Mouse (Mus musculus) T-helper 17 cell (primary cell): Measurements from ENCODE around the gene Prss54.

Source experiments
- in situ Hi-C, 2 experiments: fragments of 300-600 bp; cut with MboI, MseI; formaldehyde crosslinking; loops; 1 replicate in 1 of 2; 2 replicates in 1 of 2; pipeline ENCODE4 v1.15.1; 2025; ENCODE audit warnings: high pct_unique_total_duplicates in 2 of 2

Prss54 gene

DNA sequence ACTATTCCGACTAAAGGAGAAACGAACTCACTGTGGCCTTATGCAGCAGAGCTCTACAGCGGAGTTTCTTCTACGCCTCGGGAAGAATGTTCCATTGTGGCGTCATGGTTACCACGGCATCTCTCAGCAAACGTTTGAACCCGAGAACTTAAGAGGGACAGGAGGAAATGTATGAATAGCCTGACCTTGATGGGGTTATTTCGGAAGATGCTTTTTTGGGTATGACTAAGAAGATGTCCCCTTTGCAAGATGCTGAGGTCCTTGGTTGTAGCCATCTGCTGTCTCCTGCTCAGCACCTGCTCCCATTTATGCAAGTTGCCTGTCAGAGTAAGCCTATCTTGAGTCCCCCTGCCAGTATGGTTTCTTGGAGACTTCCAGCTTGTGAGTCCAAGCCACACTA lies at the start of gene Prss54:
Prss54 (minus strand) TSS at position 101 of the 400 bp plus-strand sequence.
- in situ Hi-C loops = no loop called here

DNA sequence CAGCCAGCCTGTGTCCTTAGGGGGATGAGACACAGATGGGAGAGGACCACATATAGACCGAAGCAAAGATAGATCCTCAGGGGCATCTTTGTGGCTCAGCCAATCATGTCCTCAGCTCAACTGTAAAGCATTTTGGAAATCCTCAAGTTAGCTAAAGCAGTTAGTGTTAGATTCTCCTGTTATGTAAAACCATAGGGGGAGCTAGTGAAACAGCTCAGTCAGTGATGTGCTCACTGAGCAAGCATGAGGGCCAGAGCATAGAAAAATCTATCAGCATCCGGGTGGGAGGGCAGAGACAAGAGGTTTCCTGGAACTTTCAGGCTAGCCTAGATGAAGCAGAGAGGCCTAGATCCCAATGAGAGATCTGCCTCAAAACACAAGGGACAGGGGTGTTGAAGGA lies 48.7 kb upstream of the Prss54 start:
- in situ Hi-C loops = loop anchor here in 1 of 2 experiments (10.0 kb wide), 1 partner anchor 60 kb away; no protein-coding TSS in a partner anchor

DNA sequence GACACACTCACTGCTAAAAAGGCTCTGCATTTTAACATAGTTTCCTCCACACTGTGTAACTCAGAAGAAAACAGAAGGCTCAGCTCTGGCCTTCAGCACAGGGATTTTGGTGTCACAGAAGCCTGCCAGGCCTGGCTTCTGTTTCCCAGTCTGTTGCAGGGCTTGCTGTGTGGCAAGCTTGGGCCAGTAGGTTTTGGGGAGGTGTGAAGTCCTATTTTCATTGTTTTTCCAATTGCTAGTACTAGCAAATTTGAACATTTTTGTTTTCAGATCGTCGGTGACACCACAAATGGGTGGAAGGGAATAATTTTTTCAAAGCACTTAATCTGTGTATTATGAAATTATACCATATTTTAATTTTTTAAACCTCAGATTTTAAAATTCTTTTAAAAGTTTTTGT lies 43.9 kb upstream of the Prss54 start:
- in situ Hi-C loops = loop anchor here in 1 of 2 experiments (10.0 kb wide), 1 partner anchor 65 kb away; no protein-coding TSS in a partner anchor

DNA sequence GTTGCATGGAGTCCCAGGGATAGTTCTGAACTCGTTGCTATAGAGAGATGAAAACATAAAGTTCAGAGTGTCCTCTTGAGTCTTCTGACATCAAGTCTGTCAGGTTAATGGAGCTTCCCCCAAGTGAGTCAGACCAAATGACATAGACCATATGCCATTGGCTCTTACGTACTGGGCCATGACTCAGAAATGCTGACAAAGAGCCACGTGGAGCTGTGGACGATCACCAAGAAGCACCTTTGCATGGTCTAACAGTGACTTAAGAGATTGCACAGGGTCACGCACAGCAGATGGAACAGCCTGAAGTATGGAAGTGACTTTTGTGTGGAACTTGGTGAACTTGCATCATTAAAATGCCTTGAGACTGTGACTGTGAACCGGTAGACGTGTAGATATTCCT lies 40.2 kb upstream of the Prss54 start:
- in situ Hi-C loops = no loop called here

DNA sequence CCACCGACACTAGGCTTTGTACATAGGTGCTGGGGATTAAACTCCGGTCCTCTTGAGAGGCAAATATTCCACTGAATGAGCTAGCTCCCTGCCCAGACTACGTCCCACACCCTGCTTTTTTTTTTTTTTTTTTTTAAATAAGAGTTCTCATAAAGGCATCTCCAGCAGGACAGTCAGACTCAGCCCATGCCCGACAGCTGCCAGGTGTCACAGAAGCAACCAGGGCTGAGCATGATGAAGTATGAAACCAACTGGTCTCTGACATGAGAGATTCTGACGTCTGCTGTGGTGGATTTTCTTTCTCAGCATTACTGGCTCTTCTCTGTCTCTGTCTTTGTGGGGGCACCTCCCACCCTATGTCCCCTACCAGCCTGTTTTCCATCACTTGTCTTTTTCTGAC lies 35.6 kb upstream of the Prss54 start:
- in situ Hi-C loops = no loop called here

DNA sequence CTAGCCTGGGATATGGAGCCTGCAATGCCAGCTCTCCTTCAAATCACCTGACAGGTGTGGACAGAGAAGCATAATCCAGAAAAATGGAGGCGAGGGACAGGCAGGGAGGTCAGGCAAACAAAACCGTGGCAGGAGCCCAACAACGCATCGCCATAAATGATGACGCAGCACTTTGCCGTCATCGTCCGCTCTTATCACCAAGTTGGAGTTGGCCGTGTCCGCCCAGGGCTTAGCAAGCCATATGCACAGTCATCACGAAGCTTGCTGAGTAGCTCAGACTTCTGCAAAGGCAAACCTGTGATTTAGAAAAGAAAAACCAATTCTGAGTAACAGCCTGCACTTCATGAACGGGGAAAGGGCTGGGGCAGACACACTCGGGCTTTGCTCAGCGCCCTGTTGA lies 34.6 kb upstream of the Prss54 start:
- in situ Hi-C loops = no loop called here

DNA sequence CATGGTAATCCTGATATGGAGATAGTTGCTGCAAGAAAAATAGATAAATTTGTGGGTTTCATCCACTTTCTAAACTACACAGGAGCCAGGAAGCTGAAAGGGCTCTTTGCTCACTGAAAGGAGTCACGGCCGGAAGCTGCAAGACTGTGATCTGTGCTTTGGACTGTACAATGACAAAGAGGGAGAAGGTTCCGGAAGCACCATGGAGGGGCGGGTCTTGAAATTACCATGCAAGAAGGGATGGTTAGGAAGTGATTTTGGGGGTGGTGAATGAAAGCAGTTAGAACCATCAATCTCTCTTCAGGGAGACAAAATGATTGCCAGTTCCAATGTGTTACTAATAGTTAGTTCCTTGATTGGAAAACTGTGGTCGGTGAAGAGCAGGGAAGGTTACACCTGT lies 33.3 kb upstream of the Prss54 start:
- in situ Hi-C loops = loop anchor here in 1 of 2 experiments (10.0 kb wide), 1 partner anchor 215 kb away; the partner anchor contains the start of gene Sap18b

DNA sequence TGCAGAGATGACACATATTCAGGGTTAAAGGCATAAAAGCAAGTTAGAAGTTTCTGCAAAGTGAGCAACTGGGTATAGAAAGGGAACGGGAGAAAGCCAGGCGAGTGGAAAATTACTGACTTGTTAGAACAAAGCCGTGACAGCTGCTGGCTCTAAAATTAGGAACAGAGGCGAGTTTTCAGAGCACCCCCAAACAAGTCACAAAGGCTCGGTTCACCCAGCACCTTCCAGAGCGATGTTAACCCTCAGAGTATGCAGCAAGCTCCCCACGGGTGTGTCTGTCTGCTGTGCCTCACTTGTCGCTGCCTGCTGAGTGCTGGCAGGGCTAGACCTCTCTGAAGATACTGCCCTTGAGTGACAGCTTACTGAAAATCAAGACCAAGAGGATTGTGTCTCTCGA lies 31.1 kb upstream of the Prss54 start:
- in situ Hi-C loops = loop anchor here in 1 of 2 experiments (10.0 kb wide), 1 partner anchor 218 kb away; the partner anchor contains the start of gene Sap18b

DNA sequence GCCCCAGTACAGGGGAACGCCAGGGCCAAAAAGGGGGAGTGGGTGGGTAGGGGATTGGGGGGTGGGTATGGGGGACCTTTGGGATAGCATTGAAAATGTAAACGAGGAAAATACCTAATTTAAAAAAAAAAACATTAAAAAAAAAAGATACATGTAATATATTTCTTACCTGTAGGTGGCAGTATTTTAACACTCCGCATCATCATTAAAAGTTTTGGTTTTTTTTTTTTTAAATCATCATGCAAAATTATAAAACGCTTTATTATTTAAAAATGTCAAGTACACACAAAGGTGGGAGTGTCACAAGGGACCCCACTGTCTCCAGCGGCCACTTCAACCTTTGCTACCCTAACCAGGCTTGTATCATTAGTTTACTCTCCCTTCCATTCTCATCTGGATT lies 30.4 kb upstream of the Prss54 start:
- in situ Hi-C loops = loop anchor here in 1 of 2 experiments (10.0 kb wide), 1 partner anchor 218 kb away; the partner anchor contains the start of gene Sap18b

DNA sequence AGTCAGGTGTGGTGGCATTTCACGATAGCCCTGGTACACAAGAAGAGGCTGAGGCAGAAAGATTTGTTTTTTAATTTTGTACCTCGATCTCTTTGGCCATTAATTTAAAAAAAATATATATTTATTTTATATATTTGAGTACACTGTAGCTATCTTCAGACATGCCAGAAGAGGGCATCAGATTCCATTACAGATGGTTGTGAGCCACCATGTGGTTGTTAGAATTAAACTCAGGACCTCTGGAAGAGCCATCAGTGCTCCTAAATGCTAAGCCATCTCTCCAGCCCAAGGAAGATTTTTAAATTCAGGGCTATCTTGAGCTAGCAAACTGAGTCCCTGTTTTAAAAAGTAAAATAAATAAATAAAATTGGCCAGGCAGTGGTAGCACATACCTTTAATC lies 26.0 kb upstream of the Prss54 start:
- in situ Hi-C loops = loop anchor here (5.0 to 10.0 kb wide), 2 partner anchors 95 to 223 kb away; partner anchors contain the start of gene Sap18b (in 1 of the 2)

DNA sequence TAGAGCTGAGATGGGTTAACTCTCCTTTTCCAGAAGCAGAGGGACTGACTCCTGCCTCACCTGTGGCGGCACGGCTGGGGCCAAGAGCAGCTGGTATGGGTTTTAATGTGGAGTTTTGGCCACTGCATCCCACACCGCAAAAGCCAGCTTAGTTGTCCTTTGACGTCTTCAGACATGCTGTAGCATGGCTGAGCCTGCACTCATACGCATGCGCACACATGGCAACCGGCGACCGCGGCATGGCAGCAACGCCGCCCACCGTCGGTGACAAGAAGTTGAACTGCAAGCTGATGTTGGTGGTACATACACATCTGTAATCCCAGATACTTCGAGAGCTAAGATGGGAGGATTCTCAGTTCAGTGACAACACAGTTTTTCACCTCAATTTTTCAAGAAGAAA lies 25.2 kb upstream of the Prss54 start:
- in situ Hi-C loops = loop anchor here (5.0 to 10.0 kb wide), 2 partner anchors 96 to 223 kb away; partner anchors contain the start of gene Sap18b (in 1 of the 2)

DNA sequence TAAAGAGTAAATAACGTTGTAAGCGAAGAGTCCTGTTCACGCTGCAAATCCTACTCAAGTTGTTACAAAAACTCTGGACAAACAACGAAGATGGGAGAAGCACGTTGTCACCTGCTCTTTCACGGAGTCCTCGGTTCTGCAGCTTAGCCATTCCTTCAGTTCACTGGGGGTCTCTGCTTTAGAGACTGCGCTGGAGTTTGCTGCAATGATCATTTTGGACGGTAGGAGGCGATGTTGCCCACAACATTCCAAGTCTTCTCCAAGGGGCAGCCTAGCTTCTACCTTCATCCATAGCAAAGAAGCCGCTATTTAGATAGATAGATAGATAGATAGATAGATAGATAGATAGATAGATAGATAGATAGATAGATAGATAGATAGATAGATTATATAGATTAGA lies 23.7 kb upstream of the Prss54 start:
- in situ Hi-C loops = loop anchor here (5.0 to 10.0 kb wide), 2 partner anchors 97 to 225 kb away; partner anchors contain the start of gene Sap18b (in 1 of the 2)

DNA sequence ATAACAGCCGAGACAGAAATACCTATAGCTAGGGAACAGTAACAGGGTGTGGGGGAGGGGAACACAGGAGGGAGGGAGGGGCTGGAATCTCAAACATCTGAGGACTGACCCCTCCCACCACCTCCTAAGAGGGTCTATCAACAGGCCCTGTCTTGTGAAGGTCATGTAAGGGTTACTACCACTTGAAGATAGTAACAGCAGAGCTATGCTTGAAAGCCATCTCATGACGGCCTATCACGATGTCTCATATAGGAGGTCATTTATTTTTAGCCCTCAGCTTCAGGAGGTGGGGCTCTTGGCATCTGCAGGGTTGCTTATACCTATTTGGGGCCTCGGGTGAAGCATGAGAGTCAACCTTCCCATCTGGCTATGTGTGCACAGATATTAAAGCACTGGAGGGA lies 20.7 kb upstream of the Prss54 start:
- in situ Hi-C loops = no loop called here

DNA sequence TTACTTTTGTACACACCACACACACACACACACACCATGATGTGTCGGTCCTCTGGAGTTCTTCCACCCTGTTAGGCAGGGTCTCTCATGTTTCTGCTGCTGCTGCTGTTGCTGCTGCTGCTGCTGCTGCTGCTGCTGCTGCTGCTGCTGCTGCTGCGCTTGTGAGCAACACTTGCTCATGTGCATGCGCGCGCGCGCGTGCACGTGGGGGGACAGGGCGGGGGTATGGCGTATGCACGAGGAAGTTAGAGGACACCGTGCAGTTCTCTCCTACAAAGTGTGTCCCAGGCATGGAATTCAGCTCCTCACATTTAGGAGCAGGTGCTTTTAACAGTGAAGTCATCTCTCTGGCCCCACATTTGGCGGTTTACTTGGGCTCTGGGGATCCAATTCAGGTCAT lies 19.0 kb upstream of the Prss54 start:
- in situ Hi-C loops = no loop called here

DNA sequence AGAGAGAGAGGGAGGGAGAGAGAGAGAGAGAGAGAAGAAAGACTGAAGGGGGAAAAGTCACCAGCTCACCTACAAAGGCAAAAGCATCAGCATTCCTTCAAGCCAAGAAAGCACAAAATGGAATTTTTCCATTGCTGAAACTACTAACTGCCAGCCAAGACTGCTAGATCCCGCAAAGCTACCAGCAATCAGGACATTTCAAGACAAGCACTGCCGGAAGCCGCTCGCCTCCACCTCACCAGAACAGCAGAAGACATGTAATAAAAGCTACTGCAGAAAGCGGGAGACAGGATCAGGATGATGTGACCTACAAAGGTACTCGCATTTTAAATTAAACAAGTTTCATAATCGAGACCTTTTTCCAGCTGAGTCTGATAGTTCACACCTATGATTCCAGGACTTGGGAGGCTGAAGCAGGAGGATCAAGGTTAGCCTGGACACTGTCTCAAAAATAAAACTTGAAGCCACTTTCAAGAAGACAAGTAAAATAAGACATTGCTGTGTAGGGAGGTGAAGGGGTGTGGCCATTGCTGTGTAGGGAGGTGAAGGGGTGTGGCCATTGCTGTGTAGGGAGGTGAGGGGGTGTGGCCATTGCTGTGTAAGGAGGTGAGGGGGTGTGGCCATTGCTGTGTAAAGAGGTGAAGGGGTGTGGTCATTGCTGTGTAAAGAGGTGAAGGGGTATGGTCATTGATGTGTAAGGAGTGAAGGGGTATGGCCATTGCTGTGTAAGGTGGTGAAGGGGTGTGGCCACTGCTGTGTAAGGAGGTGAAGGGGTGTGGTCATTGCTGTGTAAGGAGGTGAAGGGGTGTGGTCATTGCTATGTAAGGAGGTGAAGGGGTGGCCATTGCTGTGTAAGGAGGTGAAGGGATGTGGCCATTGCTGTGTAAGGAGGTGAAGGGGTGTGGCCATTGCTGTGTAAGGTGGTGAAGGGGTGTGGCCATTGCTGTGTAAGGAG lies 17.6 kb upstream of the Prss54 start:
- in situ Hi-C loops = loop anchor here in 1 of 2 experiments (5.0 kb wide), 1 partner anchor 101 kb away; the partner anchor contains the start of gene Csnk2a2

DNA sequence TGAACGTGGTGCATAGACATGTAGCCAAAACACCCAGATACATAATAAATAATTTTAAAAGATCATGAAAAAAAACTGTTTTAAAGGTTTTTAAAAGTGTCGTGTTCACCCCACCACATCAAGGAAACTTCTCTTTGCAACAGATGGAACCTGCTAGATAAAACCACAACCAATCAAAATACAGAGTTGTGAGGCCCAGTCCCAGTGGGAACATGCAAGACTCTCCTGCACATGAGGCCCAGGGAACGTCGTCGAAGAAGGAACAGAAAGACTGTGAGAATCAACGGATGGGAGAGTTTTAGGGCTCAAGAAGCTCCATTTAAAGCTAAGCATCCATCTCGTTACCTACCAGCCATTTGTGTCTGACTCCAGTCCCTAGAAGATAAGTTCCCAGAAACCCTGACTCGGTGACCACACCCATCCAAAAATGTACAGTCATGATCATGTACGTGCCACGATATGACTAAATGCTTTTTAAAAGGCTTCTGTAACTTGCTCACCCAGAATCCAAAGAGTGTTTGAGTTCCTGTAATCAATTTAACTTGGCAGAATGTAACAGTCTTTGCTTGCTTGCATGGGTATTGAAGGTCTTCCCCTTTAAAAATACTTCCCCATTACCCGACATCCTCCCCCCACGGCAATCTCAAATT lies 16.1 kb upstream of the Prss54 start:
- in situ Hi-C loops = loop anchor here in 1 of 2 experiments (5.0 kb wide), 1 partner anchor 100 kb away; the partner anchor contains the start of gene Csnk2a2

DNA sequence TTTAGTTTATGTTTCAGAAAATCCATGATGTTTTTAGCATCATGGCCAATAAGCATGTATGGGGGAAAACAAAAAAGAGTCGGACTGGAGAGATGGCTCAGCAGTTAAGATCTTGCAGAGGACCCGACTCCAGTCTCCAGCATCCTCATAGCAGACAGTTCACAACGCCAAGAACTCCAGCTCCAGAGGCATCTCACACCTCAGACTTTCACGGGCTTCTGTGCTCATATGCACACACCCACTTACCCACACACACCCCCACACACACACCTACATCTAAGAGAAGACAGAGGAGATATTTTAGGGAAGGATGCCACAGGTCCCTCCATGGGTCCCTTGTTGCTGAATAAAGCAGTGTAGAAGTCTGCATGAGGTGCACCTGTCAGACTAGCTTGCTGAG lies 14.4 kb upstream of the Prss54 start:
- in situ Hi-C loops = loop anchor here in 1 of 2 experiments (5.0 kb wide), 1 partner anchor 98 kb away; the partner anchor contains the start of gene Csnk2a2

DNA sequence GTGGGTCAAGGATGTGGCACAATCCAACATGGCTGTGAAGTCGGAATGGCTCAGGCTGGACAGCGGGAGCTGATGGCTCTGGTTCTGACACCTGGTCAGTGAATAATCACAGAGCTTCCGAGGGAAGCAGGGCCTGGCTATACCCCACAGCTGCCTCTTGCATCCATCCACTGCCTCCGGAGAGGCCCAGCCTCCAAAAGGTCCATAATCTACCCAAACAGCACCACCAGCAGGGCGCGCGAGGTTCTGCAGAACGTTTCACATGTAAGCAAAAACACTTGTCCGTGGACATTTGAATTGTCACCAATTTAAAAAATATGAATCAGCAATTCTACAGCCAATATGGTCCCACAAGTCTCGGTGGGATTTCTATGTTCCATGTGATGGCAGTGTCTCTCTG lies 13.1 kb upstream of the Prss54 start:
- in situ Hi-C loops = no loop called here

DNA sequence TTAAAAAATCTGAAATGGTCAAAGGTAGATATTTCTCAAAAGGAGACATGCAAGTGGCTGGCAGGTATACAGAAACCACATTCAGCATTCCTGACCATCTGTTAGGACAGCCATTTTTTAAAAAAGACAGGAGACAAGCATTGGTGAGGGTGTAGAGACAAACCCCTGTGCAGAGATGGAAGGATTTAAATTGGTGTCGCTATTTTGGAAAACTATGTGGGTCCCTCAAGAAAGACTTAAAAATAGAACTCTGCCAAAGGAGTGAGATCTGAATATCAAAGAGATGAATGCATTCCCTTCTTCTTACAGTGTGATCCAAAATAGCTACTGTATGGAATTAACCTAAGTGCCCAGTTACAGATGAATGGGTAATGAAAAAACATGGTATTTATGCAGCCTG lies 11.2 kb upstream of the Prss54 start:
- in situ Hi-C loops = no loop called here

DNA sequence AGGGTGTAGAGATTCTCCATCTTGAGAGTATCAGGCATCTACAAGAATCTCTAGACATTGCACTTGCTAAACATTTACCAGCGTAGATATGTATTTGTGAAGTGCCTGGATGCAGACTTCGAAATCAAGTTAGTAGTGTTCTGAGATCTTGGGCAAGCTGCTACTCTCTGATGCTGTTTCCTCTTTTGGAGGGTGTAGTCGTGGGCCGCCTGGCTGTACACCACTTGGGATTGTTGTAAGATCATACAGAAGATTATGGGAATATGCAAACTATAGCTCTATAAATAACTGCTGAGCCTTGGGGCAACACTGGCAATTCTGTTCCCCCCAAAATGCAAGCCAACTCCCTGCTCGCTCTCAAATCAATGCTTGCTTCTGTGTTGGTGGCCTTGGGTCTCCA lies 3.0 kb downstream of the Prss54 start:
- in situ Hi-C loops = no loop called here

DNA sequence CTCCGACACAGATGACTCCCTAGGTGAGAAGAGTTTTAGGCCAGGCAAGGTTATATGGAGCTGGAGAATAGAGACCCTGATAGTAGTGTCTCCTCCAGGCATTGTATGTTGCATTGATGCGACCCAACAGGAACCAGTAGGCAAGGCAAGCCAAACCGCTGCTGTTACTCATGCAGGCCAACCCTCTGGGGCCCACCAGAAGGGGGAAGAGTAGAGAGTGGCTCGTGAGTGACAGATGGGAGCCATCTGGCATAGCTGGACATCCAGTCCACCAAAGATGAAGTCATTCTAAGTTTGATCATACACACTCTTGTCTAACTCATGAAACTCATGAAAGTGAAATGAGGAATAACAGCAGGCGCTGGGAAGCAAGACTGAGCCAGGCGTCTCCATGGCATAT lies 9.3 kb downstream of the Prss54 start:
- in situ Hi-C loops = no loop called here

DNA sequence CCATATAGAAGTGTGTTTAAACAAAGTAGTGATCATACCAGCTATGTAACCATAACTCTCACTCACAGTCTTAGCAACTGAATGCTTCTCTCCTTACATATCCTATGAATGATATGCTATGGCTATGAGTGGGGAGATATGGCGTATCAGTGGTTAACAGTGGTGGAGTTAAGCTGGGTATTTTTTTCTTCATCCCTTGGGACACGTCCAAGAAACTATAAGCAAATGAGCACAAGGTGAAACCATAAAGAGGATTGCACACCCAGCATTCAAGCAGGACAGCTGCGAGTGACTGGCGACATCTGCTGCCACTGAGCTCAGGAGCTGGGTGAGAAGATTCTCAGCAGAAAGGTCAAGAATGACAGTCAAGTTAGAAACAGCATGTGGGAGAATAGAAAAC lies 9.9 kb downstream of the Prss54 start:
- in situ Hi-C loops = no loop called here
